Mouse (Mus musculus): ENCODE results near the gene H2-DMb2. TPM values are rescaled to one million over a fixed set of nuclear protein-coding genes. Genes with fewer than 3 reads are reported as not detected.

Gene H2-DMb2
- polyA plus RNA-seq, 1 experiment from 2014 or later: 15.3 TPM

DNA sequence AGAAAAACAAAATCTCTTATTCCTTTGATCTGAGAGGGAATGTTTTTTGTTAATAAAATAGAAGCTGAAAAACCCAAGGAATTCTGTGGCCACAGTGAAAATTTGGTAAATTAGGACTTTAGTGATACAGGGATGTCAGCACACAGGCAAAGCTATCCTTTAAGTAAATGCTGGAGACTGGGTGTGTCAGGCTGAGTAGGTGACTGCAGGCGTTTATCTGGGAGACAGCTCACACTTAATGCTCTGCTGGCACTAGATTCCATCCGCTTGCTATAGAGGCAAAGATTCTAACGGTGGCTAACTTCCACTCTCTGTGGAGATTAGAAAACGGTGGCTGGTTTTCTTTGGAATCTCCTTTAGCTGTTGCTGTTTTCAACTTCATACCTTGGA, 27.4 kb downstream of the H2-DMb2 start:
- no peak overlapping the region for H3K27ac ChIP-seq
- ATAC-seq (replicated peaks; ENCODE audit: low FRiP score, low read depth): no peak
- H3K9me3 ChIP-seq (replicated peaks; ENCODE audit: low read length): no peaks in the 10 kb centered on the region
- H3K36me3 ChIP-seq (ENCODE audit: insufficient read depth, low read length): no peaks in the 10 kb centered on the region
- H3K4me2 ChIP-seq (ENCODE audit: low read length): no peak overlapping the region
- no peaks in the 10 kb centered on the region for H3K4me1 ChIP-seq (replicated peaks; ENCODE audit: insufficient read depth, low read length)
- no peak overlapping the region for H3K9ac ChIP-seq (ENCODE audit: low read depth, low read length)
- no peaks in the 10 kb centered on the region for H3K27me3 ChIP-seq (ENCODE audit: insufficient read depth, low read length)
- WGBS: 14% methylated on average over 4 of the region's 4 CpGs
- TF ChIP-seq CTCF (IDR thresholded peaks at IDR 0.05; ENCODE audit: low read depth): no peak
- no peak overlapping the region for H3K4me3 ChIP-seq (replicated peaks; ENCODE audit: low read depth, low read length)
- DNase-seq (ENCODE audit: low spot score): no peak

DNA sequence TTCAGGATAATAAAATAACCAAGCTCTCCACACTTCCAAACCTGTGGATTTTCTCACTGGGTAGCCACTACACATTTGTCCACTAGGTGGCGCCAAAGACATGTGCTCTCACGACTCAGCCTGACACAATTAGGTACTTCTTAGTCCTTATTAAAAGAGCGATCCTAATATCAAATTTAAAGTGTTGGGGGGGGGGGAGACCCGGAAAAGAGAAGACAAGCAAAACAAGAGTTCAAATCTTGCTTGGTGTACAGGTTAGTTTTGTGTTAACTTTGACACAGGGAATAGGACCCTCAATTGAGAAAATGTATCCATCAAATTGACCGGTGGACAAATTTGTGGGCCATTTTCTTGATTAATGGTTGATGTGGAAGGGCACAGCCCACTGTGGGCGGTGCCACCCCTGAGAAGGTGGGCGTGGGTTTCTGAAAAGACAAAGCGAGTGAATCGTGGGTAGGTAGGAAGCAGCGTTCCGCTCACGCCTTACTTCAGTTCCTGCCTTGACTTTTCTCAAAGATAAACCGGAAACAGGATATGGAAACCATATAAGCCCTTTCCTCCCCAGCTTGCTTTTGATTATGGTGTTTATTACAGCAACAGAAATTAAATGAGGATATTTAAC, 27.9 kb downstream of the H2-DMb2 start:
- Histone ChIP-seq H3K36me3 (ENCODE audit: insufficient read depth, low read length) (no peaks in the 10 kb centered on the region), H3K4me2 (ENCODE audit: low read length) (peak overlapping the region; percentile 27; the same call in 1 of the 2 replicates), H3K27me3 (ENCODE audit: insufficient read depth, low read length) (no peaks in the 10 kb centered on the region), H3K4me3 (replicated peaks; ENCODE audit: low read depth, low read length) (no peak overlapping the region), H3K9ac (ENCODE audit: low read depth, low read length) (no peak overlapping the region), H3K9me3 (replicated peaks; ENCODE audit: low read length) (no peaks in the 10 kb centered on the region), H3K4me1 (replicated peaks; ENCODE audit: insufficient read depth, low read length) (no peaks in the 10 kb centered on the region), H3K27ac (no peak overlapping the region)
- no peak for ATAC-seq (replicated peaks; ENCODE audit: low FRiP score, low read depth)
- 34% methylated on average over 13 of the region's 13 CpGs for WGBS
- peak; percentile 99 for TF ChIP-seq CTCF (IDR thresholded peaks at IDR 0.05; ENCODE audit: low read depth)
- peak; percentile 84 for DNase-seq (ENCODE audit: low spot score)

- no peaks in the 10 kb centered on the region for H3K9me3 ChIP-seq (replicated peaks; ENCODE audit: low read length)
- H3K4me3 ChIP-seq (replicated peaks; ENCODE audit: low read depth, low read length): no peak overlapping the region
- no peaks in the 10 kb centered on the region for H3K27me3 ChIP-seq (ENCODE audit: insufficient read depth, low read length)
- TF ChIP-seq CTCF (IDR thresholded peaks at IDR 0.05; ENCODE audit: low read depth): peak; percentile 28; the same call in 1 of the 2 replicates
- H3K9ac ChIP-seq (ENCODE audit: low read depth, low read length): no peak overlapping the region
- DNase-seq (ENCODE audit: low spot score) (no peak), ATAC-seq (replicated peaks; ENCODE audit: low FRiP score, low read depth) (no peak)
- H3K27ac ChIP-seq: no peak overlapping the region
- 94% methylated on average over 5 of the region's 5 CpGs for WGBS
- no peak overlapping the region for H3K4me2 ChIP-seq (ENCODE audit: low read length)
- no peaks in the 10 kb centered on the region for H3K4me1 ChIP-seq (replicated peaks; ENCODE audit: insufficient read depth, low read length)
- H3K36me3 ChIP-seq (ENCODE audit: insufficient read depth, low read length): no peaks in the 10 kb centered on the region
Measured at GRCm38 (mm10) chr17:34172528-34172927, 29.4 kb downstream of the H2-DMb2 start.

GRCm38 (mm10) chr17:34174075-34174474, 31.0 kb downstream of the H2-DMb2 start:
- no peak for TF ChIP-seq CTCF (IDR thresholded peaks at IDR 0.05; ENCODE audit: low read depth)
- WGBS: 58% methylated on average over 1 of the region's 1 CpGs
- no peaks in the 10 kb centered on the region for H3K27me3 ChIP-seq (ENCODE audit: insufficient read depth, low read length)

DNA sequence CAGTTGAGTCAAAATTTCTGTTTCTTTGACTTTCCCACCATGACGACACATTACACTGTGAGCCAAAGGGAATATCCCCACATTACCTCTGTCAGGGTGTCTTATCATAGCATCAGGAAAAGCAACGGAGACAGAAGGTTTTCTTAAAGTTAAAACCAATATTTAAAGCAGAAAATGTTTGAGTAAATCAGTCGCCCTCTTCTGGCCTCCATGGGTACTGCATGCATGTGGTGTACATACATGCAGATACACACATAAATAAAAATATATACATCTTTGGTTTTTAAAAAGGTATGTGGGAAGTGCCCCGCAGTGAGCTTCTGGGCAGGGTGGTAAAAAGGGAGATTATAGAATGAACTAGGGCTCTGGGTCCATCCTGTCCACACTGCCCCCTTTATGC, 34.1 kb downstream of the H2-DMb2 start:
- Histone ChIP-seq H3K9me3 (replicated peaks; ENCODE audit: low read length) (no peaks in the 10 kb centered on the region), H3K9ac (ENCODE audit: low read depth, low read length) (no peak overlapping the region), H3K27me3 (ENCODE audit: insufficient read depth, low read length) (no peaks in the 10 kb centered on the region), H3K4me2 (ENCODE audit: low read length) (no peak overlapping the region), H3K4me1 (replicated peaks; ENCODE audit: insufficient read depth, low read length) (no peaks in the 10 kb centered on the region), H3K36me3 (ENCODE audit: insufficient read depth, low read length) (no peaks in the 10 kb centered on the region), H3K4me3 (replicated peaks; ENCODE audit: low read depth, low read length) (no peak overlapping the region), H3K27ac (no peak overlapping the region)
- DNase-seq (ENCODE audit: low spot score): no peak
- TF ChIP-seq CTCF (IDR thresholded peaks at IDR 0.05; ENCODE audit: low read depth): peak; percentile 47
- ATAC-seq (replicated peaks; ENCODE audit: low FRiP score, low read depth): no peak
- WGBS: 73% methylated on average over 4 of the region's 4 CpGs

More at GRCm38 (mm10) chr17:34174075-34174474, 31.0 kb downstream of the H2-DMb2 start:
- ATAC-seq (replicated peaks; ENCODE audit: low FRiP score, low read depth) (no peak), DNase-seq (ENCODE audit: low spot score) (no peak)
- no peaks in the 10 kb centered on the region for H3K9me3 ChIP-seq (replicated peaks; ENCODE audit: low read length)
- H3K27ac ChIP-seq: no peak overlapping the region
- no peaks in the 10 kb centered on the region for H3K4me1 ChIP-seq (replicated peaks; ENCODE audit: insufficient read depth, low read length)
- no peak overlapping the region for H3K9ac ChIP-seq (ENCODE audit: low read depth, low read length)
- H3K36me3 ChIP-seq (ENCODE audit: insufficient read depth, low read length): no peaks in the 10 kb centered on the region
- no peak overlapping the region for H3K4me3 ChIP-seq (replicated peaks; ENCODE audit: low read depth, low read length)
- H3K4me2 ChIP-seq (ENCODE audit: low read length): no peak overlapping the region

- no peaks in the 10 kb centered on the region for H3K36me3 ChIP-seq (ENCODE audit: insufficient read depth, low read length)
- no peaks in the 10 kb centered on the region for H3K9me3 ChIP-seq (replicated peaks; ENCODE audit: low read length)
- no peak for TF ChIP-seq CTCF (IDR thresholded peaks at IDR 0.05; ENCODE audit: low read depth)
- no peak overlapping the region for H3K4me3 ChIP-seq (replicated peaks; ENCODE audit: low read depth, low read length)
- no peak overlapping the region for H3K27ac ChIP-seq
- no peak for DNase-seq (ENCODE audit: low spot score)
- H3K9ac ChIP-seq (ENCODE audit: low read depth, low read length): no peak overlapping the region
- H3K4me1 ChIP-seq (replicated peaks; ENCODE audit: insufficient read depth, low read length): no peaks in the 10 kb centered on the region
- no peaks in the 10 kb centered on the region for H3K27me3 ChIP-seq (ENCODE audit: insufficient read depth, low read length)
- ATAC-seq (replicated peaks; ENCODE audit: low FRiP score, low read depth): no peak
- no peak overlapping the region for H3K4me2 ChIP-seq (ENCODE audit: low read length)
- WGBS: 55% methylated on average over 6 of the region's 6 CpGs
Measured at GRCm38 (mm10) chr17:34179019-34179418, 35.9 kb downstream of the H2-DMb2 start.
